Mouse (Mus musculus) spleen, embryonic (tissue): ENCODE results near the gene 1700047I17Rik2.
"Not testable (repeated sequence)": the region's sequence is repeated elsewhere in the genome, so short reads cannot be mapped to it uniquely, and the experiment has no call there.

Experiments
- CTCF ChIA-PET: fragments of 350-600 bp; sonication (Branson Sonifier 250); formaldehyde crosslinking; loops from one replicate; lab custom pipeline; 2022; lab: Charles Lee

Gene 1700047I17Rik2

DNA sequence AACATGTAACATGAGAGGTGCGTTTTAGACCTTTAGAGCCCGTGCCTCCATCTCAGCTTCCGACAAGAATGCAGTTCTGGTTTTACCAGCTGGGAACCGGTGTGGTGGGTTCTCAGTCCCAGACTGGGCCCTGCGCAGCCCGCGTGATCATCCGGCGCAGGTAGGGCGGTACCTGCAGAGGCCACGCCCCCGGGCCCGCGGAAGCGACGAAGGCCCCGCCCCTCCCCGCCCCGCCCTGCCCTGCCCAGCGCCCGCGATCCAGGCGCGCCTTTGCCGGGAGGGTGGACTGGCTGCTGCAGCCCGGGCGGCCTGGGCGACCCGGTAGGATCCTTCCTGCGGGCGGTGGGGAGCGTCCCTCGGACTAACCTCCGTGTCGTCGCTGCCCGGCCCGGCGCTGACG, at the start of gene 1700047I17Rik2:
1700047I17Rik2 (plus strand) TSS at position 287 of the 400 bp plus-strand sequence.
- CTCF ChIA-PET = not testable (repeated sequence)

DNA sequence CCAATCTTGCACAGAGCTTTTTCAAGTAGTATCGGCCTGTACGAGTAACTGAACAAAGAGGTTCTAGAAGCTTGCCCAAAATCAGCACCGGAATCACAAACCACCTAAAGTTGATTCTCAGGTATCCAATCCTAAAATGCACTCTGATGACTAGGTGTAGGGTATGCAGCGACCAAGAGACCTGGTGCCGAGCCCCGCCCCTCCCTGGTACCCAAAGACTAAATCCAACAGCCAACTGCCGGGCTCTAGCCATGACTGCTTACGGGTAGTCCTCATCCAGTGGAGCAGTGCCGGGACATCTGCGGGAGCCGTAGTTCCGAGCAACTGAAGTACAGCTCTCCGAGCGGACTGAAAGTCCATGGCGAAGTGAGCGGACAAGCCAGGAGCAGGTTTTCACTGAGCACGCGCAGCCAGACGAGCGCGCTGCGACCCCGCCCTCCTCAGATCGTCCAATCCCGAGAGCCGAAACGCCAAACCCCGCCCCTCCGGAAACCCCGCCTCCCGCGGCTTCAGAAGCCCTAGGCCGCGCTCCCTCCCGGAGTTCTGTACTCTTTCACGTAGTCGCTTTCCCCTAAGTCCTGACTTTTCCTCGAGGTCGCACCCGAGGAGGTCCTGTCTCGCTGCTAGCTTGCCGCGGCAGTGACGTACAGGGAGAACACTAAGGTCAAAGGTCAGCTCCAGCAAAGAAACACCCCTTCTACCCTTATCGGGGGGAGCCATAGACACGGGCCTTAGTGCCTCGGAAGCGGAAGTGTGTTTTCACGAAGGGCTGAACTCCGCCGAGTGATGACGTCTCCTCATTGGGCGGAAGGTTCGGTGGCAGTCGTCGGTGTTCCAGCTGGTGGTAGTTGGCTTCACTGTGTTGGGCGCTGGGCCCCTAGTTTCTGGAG, 44.6 kb upstream of the 1700047I17Rik2 start, which contains the start of gene Srp54b:
Srp54b (plus strand) TSS at position 546 of the 890 bp plus-strand sequence.
- CTCF ChIA-PET = not testable (repeated sequence)

DNA sequence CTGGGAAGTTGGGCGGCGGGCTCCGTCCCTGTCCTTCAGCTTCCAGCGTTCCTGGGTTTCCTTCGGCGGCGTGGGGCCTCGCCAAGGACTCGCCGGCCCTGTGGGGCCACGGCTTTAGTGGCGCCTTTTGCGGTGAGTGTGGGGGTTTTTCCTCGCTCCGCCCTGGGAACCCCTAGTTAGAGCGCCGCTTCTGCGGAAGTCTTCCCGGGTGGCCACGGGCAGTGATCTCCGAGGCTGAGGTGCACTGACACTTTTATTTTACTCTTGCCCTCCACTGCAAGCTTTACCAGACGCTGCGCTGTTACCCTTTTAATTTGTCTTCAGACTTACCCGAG, 44.0 kb upstream of the 1700047I17Rik2 start:
- CTCF ChIA-PET = not testable (repeated sequence)

DNA sequence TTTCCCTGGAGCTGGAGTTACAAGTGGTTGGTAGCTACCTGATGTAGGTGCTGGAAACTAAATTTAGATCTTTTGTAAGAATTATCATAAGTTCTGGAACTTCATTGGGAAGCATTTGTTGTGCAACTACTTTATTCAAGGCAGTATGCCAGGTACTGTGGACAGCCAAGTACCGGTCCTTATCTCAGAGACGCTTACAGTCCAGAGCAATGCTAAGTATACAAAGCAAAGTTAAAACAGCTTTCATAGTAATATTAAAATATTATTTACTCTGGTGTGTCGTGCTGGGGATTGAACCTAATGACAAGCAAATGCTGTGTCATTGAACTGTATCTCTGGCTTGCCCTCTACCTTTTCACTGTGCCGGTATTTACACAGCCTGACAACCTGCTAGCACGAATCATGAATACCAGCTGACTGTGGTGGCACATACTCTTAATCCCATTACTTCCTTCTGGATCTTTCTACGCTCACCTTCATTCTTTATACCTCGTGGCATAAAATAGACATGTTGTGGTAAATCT, 32.3 kb upstream of the 1700047I17Rik2 start:
- CTCF ChIA-PET = not testable (repeated sequence)

DNA sequence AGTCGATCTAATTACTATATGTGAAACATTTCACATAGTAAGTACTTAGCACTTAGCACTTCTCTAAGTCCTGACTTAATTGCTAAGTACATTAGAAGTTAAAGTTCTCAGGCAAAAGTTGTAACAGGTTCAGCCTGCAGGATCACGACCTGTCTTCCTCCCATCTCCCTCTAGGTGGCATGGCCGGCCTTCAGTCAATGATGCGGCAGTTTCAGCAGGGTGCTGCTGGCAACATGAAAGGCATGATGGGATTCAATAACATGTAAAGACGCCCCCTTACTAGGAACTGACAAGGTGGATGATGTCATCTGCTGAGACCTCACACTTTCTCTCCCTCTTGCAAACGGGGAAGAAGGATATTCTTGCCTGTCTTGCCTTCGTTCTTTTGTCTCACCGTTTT, 11.7 kb upstream of the 1700047I17Rik2 start:
- CTCF ChIA-PET = not testable (repeated sequence)

DNA sequence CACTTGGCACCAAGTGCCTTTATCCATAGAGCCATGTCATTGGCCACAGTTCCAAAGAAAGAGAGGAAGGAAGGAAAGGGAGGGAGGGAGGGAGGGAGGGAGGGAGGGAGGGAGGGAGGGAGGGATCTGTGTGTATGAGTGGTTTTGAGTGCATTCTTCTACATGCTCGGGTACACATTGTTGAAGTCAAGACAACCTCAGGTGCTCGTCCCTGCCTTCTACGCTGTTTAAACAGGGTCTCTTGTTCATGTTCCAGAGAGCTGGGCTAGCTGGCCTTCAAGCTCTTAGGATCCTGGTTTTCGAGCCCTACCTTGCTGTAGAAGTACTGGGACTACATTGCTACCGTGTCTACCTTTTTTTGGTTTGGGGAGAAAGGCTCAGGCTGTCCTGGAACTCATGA, 10.3 kb upstream of the 1700047I17Rik2 start:
- CTCF ChIA-PET = not testable (repeated sequence)

DNA sequence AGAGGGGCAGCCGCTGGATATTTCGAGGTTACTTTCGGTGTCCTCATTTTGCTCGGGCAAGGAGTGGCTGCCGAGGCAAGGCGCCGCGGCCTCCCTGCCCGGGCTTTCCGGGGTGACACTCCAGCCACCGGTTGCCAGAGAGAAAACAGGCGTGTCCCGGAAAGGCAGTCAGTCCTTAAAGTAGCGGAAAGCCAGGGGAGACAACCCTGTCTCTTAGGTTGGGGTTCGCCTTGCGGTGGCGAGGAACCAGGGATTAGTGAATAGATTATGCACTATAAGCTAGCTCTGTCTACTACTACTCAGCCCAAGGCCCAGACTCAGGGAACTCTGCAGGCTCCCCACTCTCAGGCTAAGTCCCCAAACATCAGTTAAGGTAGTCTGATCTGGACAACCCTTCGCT, 407 bp downstream of the 1700047I17Rik2 start:
- CTCF ChIA-PET = not testable (repeated sequence)

DNA sequence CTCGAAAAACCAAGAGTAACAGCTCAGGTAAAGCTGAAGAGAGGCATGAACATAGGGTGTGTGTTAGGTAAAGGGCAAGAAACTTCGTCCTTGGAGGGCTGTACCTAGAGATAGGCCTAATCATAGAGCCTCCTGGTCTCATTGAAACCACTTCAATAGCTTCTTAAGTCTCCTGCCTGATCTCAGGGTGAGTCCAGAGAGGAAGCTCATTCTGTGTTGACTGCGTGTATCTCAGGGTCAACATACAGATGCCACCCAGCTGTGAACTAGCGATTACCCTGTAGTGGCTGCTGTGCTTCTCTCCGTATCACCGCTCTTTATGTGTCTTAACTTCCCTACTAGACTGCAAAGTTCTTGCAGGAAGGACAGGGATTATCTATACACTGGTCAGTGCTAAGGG, 13.6 kb downstream of the 1700047I17Rik2 start:
- CTCF ChIA-PET = not testable (repeated sequence)

DNA sequence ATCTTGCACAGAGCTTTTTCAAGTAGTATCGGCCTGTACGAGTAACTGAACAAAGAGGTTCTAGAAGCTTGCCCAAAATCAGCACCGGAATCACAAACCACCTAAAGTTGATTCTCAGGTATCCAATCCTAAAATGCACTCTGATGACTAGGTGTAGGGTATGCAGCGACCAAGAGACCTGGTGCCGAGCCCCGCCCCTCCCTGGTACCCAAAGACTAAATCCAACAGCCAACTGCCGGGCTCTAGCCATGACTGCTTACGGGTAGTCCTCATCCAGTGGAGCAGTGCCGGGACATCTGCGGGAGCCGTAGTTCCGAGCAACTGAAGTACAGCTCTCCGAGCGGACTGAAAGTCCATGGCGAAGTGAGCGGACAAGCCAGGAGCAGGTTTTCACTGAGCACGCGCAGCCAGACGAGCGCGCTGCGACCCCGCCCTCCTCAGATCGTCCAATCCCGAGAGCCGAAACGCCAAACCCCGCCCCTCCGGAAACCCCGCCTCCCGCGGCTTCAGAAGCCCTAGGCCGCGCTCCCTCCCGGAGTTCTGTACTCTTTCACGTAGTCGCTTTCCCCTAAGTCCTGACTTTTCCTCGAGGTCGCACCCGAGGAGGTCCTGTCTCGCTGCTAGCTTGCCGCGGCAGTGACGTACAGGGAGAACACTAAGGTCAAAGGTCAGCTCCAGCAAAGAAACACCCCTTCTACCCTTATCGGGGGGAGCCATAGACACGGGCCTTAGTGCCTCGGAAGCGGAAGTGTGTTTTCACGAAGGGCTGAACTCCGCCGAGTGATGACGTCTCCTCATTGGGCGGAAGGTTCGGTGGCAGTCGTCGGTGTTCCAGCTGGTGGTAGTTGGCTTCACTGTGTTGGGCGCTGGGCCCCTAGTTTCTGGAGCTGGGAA, 30.5 kb downstream of the 1700047I17Rik2 start, which contains the start of gene Srp54c:
Srp54c (plus strand) TSS at position 543 of the 894 bp plus-strand sequence.
- CTCF ChIA-PET = not testable (repeated sequence)

DNA sequence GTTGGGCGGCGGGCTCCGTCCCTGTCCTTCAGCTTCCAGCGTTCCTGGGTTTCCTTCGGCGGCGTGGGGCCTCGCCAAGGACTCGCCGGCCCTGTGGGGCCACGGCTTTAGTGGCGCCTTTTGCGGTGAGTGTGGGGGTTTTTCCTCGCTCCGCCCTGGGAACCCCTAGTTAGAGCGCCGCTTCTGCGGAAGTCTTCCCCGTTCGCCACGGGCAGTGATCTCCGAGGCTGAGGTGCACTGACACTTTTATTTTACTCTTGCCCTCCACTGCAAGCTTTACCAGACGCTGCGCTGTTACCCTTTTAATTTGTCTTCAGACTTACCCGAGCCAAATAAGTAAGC, 31.1 kb downstream of the 1700047I17Rik2 start:
- CTCF ChIA-PET = not testable (repeated sequence)

DNA sequence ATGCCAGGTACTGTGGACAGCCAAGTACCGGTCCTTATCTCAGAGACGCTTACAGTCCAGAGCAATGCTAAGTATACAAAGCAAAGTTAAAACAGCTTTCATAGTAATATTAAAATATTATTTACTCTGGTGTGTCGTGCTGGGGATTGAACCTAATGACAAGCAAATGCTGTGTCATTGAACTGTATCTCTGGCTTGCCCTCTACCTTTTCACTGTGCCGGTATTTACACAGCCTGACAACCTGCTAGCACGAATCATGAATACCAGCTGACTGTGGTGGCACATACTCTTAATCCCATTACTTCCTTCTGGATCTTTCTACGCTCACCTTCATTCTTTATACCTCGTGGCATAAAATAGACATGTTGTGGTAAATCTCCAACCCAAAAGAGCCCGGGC, 42.9 kb downstream of the 1700047I17Rik2 start:
- CTCF ChIA-PET = not testable (repeated sequence)

DNA sequence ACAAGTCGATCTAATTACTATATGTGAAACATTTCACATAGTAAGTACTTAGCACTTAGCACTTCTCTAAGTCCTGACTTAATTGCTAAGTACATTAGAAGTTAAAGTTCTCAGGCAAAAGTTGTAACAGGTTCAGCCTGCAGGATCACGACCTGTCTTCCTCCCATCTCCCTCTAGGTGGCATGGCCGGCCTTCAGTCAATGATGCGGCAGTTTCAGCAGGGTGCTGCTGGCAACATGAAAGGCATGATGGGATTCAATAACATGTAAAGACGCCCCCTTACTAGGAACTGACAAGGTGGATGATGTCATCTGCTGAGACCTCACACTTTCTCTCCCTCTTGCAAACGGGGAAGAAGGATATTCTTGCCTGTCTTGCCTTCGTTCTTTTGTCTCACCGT, 62.6 kb downstream of the 1700047I17Rik2 start:
- CTCF ChIA-PET = not testable (repeated sequence)

DNA sequence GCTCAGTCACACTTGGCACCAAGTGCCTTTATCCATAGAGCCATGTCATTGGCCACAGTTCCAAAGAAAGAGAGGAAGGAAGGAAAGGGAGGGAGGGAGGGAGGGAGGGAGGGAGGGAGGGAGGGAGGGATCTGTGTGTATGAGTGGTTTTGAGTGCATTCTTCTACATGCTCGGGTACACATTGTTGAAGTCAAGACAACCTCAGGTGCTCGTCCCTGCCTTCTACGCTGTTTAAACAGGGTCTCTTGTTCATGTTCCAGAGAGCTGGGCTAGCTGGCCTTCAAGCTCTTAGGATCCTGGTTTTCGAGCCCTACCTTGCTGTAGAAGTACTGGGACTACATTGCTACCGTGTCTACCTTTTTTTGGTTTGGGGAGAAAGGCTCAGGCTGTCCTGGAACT, 64.0 kb downstream of the 1700047I17Rik2 start:
- CTCF ChIA-PET = not testable (repeated sequence)
